Mouse (Mus musculus) testis, postnatal 14 days (tissue): ENCODE measurements around the gene Ralgps1.
"Not testable (repeated sequence)": the region's sequence is repeated elsewhere in the genome, so short reads cannot be mapped to it uniquely, and the experiment has no call there.

ENCODE experiments used
- DNase-seq: peaks from one replicate; pipeline ENCODE4 v3.0.0; 2021; ENCODE audit warnings: low spot score

The Ralgps1 gene

GRCm38 (mm10) chr2:33131500-33132092, 239.7 kb downstream of the Ralgps1 start, which contains the start of gene Garnl3:
Garnl3 (minus strand) TSS chr2:33131654.
- peak; percentile 82 for DNase-seq

DNA sequence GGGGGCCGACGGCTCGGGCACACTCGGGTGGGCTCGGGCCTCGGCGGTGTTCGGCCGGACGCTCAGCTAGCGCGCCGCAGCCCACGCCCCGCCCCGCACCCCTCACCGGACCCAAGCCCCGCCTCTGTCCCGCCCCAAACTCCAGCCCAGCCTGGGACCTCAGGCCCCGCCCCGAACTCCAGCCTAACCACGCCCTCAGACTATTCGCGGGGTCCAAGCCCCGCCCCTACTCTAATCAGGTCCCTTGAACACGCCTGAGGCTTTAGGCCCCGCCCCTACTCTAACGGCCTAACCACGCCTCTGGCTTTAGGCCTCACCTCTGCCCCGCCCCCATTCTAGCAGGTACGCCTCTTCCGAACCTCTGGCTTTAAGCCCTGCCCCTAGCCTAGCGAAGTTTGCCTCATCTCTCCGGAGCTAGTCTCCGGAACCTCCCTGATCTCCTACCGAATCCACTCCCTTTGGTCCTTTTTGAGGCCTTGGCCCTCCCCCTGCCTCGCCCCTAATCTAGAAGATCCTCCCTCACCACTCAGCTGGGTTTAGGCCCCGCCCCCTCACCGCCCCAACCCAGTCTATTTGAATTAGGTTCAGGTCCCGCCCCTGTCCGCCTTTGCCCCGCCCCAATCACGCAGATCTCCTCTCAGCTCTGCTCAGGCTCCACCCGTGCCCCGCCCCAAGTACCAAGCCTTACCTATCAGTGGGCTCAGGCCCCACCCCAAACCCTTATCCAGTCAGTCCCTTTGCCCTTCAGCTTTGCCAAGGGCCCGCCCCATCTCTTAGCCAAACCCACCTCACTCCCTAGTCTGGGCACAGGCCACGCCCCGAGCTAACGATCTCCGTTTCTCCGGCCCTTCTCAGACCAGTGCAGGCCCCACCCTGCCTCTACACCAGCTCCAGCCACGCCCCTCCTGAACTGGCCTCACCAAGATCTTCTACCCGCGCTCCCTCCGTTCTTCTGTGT, 240.5 kb downstream of the Ralgps1 start:
- peak; percentile 99 for DNase-seq

DNA sequence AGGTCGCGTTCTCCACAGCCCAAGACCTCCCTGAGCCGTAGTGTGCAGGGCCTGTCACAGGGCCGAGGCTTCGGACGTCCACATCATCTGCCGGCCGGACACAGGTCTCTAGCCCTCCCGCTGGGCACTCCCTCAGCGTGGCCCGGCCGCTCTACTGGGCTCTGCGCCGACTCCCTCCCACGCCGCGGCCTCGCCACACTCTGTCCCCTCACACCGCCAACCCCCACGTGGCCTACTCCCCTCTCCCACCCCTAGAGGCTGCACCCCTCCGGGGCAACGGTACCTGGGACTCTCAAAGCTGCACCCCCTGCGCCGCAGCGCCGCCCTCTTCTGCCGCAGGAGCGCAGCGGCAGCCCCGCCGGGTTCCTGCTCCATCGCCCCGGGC, 241.2 kb downstream of the Ralgps1 start:
- DNase-seq: no peak

DNA sequence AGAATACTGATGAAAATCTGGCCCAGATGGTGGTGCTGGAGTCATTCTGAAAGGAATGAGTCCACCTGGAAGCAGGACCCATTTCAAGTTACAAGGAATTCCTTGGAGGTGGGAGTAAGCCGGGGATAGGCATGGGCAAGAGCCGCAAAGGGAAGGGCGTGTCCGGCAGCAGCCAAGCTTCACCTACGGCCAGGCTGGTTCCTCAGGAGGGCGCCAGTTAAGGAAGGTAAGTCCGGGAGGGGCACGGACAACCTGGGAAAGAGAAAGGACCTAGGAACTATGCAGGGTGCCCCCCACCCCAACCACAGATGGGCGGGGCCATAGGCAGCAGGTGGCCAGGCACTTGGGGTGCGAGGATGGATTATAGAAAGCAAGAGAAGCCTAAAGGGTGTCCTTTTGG, 241.6 kb downstream of the Ralgps1 start:
- DNase-seq: no peak

- no peak for DNase-seq
Observed at GRCm38 (mm10) chr2:33129005-33129404, 242.3 kb downstream of the Ralgps1 start.

DNA sequence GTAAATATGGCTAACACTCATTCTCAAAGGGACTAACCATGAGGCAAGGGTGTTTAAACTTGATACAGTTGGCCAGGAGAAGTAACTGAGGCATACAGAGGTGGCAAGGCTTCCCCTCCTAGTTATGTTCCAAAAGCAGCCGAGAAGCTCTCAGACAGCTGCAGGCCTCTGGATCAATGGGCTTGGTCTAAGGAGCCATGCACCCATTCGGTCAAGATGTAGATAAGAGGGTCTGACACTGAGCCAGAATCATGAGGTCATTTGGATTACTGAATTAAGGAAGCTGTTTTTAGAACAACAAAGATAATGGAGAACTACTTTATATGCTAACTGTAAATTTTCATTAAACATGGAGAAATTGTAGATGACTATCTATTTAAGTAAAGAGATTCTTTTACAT, 244.0 kb downstream of the Ralgps1 start:
- no peak for DNase-seq

GRCm38 (mm10) chr2:33122856-33123255, 248.4 kb downstream of the Ralgps1 start:
- no peak for DNase-seq

DNA sequence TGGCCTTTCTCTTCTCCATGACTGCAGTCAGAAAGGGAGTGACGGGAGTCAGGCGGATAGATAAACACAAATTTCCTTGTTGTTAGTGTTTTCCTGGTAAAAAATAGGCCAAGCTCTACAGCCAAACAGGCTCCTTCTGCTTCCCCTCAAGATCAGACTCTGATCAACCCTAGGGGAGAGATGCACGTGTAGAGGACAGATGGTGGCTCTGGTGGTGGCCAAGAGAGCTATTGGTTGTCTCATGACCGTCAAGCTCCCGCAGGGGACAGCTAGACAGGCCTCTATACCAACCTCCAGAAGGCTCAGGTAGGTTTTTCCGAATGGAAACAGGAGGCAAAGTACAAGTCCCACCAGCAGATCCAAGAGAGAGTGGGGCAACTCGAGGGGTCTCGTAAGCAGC, 270.8 kb downstream of the Ralgps1 start:
- DNase-seq: no peak

DNA sequence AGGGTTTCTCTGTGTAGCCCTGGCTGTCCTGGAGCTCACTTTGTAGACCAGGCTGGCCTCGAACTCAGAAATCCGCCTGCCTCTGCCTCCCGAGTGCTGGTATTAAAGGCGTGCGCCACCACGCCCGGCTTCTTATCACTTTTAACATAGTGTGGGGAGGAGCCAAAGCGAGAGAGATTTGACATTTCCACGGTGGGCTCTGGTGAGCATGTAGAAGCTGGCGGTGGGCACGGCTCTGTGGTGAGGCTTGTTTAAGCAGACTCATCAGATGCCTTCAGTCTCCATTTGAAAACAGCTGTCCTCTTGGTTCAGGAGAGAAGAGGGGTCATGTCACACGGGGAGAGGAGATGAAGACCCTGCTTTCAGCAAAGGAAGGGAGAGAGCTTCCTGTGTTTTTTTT, 274.0 kb downstream of the Ralgps1 start:
- DNase-seq: not testable (repeated sequence)

DNA sequence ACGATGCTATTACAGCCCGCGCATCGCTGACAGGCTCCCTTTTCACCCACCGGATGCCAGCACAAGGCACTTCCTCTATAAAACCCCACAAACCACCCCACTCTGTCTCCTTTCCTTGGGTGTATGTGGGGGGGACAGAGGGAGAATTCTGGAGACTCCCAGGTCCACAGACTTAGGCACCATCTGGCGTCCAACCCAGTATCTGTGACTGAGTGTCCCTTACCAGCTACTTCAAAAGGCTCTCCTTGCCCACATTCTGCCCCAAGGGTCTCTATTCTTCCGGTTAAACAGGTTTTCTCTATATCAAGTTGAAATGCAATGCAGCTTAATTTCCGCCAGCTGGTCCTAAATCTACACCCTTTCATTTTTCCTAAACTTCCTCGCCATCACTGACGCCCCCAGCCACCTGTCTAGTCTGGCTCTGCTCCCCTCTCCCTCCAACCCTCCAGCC, 276.0 kb downstream of the Ralgps1 start:
- DNase-seq: no peak

GRCm38 (mm10) chr2:33090620-33091520, 280.4 kb downstream of the Ralgps1 start:
- DNase-seq: no peak

DNA sequence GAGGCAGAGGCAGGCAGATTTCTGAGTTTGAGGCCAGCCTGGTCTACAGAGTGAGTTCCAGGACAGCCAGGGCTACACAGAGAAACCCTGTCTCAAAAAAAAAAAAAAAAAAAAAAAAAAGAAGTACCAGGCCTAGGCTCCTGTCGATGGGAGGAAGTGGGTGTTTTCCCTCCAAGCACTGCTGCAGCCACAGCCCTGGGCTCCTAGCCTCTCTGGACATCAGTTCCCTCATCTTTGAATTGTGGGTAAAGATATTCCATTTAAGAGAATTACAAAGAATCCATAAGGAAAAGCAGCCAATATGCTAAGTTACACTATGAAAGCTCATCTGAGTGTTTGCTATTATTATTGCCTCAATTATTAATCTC, 281.3 kb downstream of the Ralgps1 start:
- not testable (repeated sequence) for DNase-seq

DNA sequence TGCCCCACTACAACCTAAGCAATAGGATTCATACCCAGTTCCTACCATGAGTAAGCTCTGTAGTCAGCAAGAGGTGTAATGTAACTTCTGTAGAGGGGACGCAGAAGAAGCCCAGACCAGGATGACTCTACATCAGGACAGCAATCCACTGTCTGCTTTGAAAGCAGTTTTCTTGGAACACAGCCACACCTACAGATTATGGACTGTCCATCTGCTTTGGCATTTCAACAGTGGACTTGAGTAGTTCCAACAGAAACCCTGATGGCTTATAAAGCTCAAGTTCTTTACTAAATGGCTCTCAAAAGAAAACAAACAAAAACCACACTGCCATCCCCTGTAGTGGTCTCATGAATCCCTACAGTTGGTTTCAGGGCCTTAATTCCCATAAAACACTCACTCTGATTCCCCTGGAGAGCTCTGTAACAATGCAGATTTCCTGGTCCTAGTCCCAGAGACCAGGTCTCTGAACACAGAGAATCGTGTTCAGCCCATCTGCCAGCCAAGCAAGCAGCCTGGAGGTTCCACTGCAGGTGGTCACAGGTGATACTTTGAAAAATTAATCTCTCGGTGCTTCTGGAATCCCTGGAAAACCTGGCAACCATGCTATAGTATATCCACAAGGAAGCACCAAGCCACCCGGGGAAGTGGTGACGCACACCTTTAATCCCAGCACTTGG, 281.8 kb downstream of the Ralgps1 start:
- no peak for DNase-seq

- no peak for DNase-seq
Observed at GRCm38 (mm10) chr2:33086671-33087363, 284.5 kb downstream of the Ralgps1 start.

- DNase-seq: no peak
Observed at GRCm38 (mm10) chr2:33086016-33086596, 285.2 kb downstream of the Ralgps1 start.

DNA sequence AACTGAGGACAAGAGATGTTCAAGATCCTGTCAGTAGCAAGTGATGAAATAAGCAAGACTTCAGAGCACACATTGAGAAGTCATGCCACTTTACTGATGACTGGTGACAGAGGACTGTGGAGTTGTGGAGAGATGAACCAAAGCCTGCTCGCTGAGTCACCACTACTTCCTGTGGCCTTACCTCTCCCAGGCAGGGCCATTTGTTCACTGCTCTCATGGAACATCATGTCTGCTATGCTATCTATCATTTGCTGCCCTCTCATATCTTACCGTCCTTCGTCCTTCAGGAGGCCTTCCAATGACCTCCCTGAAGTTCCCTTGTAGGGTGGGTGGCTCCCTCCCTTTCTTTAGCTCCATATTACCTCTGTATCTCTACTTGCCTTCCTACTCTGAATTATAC, 287.1 kb downstream of the Ralgps1 start:
- no peak for DNase-seq
